Mouse (Mus musculus): Measurements from ENCODE around the gene Nbea.

Gene Nbea

DNA sequence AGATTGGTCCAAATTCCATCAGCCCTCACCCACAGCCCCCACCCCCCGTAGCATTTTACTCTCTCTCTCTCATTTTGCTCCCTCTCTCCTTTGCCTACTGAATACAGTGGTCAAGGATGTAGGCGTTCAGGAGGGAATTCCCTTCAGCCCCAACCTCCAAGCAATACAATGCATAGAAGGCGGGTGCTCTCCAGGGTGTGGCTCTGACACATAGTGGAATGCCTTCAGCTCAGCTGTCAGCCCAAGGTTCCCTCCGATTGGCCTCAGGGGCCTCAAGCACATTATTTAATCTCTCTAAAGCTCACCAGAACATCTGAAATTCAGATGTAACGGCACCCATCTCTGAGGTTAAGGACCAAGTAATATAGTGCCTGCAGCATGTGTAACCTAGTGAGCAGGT is 590.2 kb downstream of the Nbea start:
- DNase-seq (ENCODE audit: extremely low spot score): no peak

DNA sequence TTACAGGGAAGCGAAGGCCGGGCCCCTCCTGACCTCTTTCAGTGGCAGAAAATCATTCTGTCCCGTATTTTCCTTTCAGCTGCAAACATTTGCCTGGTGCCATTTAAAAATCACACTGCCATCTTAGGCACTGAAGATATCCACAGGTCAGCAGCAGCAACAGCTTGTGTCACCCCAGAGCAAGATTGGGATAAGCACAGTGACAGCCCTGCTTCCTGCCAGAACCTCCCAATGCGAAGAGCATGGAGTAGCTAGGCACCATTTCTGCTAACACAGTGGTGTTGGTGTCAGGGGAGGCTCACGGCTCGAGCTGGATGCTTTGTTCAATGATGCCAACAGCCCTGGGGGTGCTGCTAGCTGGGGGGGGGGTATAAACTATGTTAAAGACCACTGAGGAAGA is 592.8 kb downstream of the Nbea start:
- DNase-seq (ENCODE audit: extremely low spot score): no peak

DNA sequence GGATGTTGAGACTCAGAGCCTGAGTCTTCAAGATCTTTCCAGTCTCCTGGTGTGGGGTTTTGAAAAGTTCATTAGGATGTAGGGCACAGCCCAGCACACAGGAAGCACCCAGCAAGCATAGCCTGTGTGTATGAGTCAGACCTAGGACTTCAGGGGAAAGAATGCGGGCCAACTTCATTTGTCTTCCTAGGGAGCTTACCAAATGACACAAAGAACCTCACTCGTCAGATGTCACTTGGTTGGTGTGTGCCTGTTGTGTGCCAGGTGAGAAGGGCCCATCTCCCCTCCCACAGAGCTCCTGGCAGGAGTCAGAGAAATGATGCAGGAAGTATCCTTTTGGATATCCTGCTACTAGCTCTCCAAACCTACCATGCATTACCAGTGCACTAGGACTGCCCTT is 593.2 kb downstream of the Nbea start:
- no peak for DNase-seq (ENCODE audit: extremely low spot score)

DNA sequence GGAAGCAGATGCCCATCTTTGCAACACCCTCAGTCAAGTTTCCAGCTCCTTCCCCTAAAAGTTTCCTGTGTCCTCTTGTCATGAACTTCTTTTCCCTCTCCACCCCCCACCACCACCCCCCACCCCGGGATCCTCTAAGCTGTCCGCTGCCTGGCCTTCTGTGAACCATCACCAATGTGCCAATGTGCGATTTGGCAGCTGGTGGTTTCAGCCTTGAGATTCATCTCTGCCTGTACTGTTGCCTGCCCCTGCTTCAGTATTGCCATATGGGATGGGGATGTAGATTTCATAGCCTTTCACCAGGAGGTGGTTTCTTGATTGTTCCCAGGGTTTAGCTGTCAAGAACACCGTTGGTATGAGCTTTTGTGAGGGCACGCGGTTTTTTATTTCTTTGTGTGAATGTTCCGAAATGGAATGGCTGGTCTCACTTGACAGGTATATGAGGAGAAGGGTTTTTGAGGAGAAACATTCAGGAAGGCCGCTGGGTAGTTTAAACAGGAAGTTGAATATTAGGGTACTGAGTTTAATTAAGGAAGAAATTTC is 594.0 kb downstream of the Nbea start:
- no peak for DNase-seq (ENCODE audit: extremely low spot score)

DNA sequence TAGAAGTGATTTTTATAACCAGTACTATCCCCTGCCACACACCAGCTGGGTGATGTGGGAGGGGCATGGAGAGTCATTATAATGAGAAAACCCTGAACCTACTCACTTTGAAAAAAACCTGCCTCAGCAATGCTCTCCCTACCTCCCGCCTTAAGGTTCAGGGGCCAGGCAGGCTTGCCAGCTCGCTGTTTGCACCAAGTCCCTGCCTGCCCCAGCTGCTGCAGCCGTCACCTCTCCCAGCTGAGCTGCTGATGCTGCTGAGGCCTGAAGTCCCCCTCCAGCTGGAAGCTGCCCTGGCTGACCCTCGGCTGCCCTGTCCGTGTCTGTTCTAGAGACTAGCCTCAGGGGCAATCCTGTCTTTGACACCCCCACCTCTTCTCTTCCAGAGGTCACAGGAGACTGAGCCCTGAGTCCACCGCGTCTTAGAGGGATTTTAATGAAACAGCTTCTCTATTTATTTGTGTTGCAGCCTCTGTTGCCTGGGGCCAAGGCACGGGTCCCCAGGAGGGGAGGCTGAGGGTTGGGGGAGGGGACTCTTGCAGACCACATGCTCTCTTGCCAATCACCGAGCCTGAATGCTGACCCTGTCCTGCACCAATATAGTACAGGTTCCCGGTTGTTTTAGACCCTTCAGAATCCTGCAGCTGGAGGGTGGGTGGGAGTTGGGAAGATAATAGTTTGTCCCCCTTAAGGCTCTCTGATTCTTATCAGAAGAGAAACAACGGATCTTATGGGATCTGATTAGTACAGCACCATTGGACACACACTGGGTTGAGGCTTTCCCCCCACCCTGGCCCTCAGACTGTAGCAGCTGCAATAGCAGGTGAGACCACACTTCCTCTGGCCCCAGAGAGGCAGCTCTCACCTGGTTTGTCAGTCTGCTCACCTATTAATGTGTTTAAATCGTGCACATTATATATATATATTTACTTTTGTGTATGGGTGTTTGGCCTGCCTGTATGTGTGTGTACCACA is 595.2 kb downstream of the Nbea start:
- DNase-seq (ENCODE audit: extremely low spot score): peak; percentile 86

DNA sequence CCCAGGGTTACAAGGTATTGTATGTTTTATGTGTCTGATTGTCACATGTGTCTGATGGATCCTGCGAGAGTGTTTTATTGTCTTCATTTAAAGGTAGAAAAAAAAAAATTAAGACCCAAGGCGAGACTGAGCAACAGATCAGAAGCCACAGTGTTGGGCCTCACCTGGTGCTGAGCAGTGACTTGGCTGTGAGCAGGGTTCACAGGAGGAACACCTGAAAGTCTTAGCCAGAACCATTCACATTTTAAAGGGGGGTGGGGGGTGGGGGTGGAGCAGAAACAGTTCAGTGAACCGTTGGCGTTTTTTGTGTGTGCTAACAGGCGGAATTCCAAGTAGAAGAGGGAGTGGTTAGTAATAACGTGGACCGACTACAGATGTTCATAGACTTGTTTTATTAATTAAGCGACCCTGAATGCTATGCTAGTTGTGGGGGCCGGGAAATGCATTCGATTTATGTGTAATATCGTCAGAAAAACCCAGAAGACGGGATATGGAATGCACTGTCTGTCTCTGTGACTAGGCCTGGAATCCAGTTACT is 596.0 kb downstream of the Nbea start:
- DNase-seq (ENCODE audit: extremely low spot score): no peak
